Mouse (Mus musculus) kidney, adult 18-20 months (tissue): ENCODE results near the gene Gm10322.

Experiments used
- DNase-seq: peaks from one replicate; pipeline ENCODE4 v3.0.0; 2021

Gene Gm10322

DNA sequence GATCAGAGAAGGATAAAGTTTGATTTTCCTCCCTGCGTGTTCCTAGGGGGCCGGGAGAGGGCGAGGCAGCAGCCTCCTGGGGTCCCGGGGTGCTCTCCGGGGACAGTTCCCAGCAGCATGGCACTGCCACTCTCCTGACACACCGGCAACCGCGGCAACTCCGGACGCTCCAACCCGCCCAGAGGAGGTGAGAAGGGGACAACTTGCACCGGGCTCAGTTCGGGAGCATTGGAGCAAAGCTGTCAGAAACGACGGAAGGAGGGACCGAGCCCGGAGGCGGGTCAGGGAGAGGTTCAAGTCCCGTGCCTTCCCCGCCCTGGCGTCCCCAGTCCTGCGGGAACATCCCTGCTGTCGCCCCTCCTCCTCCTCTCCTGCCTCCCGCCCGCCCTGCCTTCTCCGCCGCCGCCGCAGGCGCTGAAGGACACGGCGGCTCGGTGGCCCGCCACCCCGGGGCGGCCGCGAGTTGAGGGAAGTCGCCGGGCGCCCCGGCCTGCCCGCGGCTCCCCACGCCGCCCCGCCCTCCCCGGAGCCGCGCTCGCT is at the start of gene Gm10322:
TSS of gene Gm10322 (plus strand) at position 83 of the 540 bp plus-strand sequence.
- DNase-seq: peak; percentile 81

DNA sequence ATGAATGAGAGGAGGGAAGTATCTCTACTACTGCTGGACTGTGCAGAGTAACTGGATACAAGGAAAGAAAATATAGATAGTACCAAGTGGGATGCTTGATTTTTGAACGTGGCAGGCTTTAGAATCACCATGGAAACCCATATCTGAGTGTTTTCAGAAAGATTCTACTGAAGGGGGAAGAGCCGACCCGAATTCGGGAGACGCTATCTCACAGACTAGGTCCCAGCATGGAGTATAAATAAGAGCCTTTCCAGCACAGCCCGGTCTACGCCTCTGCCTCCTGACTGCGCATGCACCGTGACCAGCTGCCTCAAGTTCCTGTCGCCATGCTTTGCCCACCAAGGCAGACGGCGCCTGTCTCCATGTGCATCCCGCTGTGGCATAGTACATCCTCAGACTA is 48.9 kb upstream of the Gm10322 start:
- DNase-seq: no peak

DNA sequence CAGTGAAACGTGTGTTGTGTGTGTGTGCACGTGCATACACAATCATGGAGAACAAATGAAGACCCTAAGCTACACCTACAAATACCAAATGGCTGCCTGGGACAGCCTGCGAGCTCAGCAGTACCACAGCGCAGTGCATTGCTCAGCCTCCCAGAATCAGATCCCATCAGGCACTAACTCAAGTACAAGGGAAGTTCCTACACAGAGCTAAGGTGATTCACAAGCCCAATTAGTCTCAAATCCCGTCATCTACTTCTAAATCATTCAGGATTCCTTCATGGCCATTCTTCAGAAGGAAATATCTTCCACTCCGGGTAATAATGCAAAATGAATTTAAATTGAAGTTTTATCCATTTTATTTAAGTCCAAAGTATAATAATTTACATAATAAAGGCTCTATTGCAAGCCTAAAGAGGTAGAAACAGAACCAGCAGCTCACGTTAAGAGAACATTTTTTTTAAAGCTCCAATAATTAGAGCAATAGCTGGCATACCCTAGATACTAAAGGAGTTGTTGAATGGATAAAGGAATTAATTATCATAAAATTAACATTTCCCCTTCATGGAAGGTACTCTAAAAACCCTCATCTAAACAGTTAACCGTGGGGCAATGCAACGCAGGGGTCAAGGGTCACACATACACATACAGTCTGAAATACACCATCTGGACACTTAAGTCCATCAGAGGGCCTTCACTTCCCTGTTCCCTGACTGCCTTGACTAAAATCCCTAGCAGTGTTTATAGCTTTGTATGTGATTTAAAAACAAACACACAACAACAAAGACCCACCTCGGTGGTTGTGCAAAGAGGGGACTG is 47.0 kb upstream of the Gm10322 start:
- DNase-seq: no peak

GRCm38 (mm10) chr10:59569481-59569869 is 46.4 kb upstream of the Gm10322 start:
- no peak for DNase-seq

GRCm38 (mm10) chr10:59570360-59570759 is 45.5 kb upstream of the Gm10322 start:
- DNase-seq: no peak

DNA sequence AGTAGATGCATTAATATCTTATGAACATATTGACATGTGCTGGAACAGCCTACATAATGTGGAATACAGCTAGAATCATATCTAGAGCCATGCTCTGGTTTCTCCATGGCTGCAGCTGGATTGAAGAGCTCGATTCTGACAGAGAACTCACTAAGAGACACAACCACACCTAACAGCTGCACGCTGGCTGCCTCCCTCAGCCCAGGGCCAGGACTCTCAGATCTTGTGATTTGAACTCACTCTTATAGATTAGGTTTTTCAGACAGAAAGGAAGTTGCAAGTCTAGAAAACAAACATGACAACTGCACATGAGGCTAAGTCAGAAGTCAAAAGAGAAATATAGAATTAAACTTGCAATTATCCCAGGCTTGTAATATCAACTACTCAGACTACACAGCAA is 45.1 kb upstream of the Gm10322 start:
- DNase-seq: no peak

DNA sequence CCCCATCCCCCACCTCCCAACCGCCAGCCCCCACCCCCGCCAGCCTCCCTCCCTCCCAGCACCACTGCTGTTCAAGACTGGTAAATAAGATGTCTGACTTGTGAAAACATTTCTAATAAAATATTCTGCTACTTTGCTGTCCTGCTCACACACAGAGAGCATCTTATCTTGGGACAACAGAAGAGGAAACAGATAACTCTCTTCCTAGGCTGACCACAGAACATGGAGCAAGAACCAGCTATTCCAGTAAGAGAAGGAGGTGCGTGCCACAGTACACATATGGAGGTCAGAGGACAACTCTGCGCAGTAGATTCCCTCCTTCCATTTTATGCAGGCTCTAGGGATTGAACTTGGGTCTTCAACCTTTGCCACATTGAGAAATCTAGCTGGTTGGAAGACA is 44.6 kb upstream of the Gm10322 start:
- DNase-seq: no peak

- DNase-seq: no peak
Measured at GRCm38 (mm10) chr10:59571964-59572363, 43.9 kb upstream of the Gm10322 start.

DNA sequence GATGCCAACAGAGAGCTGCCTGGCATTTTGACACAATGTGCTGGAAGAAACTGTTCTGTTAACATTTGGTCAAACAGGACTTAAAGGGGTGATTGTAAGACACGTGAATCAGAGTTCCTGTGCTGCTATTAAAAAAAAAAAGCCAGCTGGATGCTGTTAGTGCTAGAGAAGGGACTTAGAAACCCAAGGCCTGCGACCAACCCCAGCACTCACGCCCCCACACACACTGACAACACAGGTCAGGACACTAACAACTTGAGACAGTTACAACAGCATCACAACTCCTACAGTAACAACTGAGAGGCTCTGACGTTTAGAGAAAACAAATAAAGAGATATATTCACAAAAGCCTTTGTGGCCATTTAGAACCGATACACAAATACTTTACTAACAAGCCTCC is 39.6 kb upstream of the Gm10322 start:
- no peak for DNase-seq

DNA sequence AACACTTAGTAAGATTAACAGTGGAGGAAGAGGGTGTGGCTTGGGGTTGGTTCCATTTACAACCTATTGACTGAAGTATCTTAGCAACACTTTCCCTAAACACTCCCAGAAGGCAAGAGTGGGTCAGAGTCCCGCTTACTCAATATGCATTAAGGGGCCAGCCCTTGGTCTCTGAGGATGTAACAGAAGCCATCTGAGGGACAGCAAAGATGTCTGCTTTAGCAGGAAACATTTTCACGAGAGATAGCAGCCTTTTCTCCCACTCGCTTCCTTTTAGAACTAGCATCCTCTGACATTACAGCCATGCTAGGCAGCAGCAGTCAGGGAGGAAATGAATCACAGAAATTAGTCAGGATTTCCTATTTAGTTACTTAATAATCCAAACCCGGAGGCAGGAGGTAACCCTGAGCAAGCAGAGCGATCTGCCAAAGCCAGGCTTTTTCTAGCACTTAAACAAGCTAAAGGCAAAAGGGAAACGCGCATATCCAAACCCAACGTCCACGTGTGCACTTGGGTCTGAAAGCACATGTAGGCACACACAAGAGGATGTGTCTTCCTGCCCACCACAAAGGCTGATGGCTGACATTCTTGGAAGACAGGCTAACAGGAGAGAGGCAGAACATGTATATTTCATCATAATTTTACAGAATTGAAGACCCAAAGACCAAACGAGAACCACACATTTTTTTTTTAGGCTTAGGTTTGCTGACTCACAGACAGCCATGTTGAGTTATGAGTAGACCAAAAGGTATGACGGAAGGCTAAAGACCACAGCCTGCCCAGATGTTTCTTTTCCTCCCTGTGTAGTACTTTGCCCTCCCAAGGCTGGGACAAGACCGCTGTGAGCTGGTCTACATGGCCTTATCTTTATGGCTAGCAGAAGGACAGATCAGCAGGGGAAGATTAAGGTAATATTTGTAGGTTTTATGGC is 37.7 kb upstream of the Gm10322 start:
- peak; percentile 54 for DNase-seq

DNA sequence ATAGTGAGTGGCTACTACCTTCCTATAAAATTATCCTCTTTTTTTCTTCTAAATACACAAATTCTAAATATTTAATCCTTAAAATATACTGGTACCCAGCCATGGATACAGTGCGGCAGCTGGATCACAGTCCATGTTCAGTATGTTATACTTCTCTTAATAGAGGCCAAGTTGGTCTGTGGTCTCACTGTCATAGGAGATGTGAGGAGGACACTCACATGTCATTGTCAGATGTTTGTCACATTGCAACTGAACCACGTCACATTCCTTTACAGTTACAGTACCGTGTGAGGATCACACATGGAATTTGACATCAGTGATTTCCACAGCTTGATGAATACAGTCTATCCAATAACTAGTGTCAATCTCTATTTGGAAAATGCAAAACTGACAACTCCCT is 36.2 kb upstream of the Gm10322 start:
- DNase-seq: no peak

- no peak for DNase-seq
Measured at GRCm38 (mm10) chr10:59580593-59581149, 35.2 kb upstream of the Gm10322 start.

GRCm38 (mm10) chr10:59581826-59582543 is 33.9 kb upstream of the Gm10322 start:
- DNase-seq: no peak

DNA sequence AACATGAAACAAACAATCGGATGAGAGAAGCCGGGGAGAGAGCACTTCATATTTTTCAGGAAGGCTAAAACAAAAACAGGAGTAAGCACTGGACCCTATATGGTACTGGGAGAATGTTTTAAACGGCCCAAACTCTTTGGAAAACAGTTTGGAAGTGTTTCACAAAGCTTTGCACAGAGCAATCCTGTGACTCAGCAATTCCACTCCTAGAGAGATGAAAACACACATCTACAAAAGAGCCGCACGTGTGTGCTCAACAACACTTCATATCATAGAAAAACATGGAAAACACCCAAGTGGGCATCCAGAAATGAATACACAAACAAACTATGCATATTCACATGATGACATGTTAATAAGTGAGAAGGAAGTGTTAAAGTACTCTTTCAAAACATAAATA is 30.2 kb upstream of the Gm10322 start:
- DNase-seq: no peak

DNA sequence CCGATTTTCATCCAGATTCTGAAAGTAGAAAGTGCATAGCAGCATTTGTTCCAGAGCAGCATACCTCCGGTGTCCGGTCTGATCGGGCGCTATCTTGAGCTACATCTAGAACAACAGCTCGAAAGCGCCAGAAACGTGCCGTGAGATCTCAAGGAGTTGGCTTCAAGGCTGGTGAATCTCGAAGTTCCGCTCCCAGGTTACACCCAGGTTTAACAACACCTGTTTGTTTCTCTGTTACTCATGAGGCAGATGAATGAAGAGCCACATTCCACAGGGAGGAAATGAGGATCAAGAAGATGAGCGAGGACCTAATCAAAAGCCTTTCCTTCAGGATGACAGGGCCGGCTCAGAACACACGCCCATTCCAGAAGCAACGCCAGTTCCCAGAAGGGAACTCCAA is 29.0 kb upstream of the Gm10322 start:
- no peak for DNase-seq

GRCm38 (mm10) chr10:59588135-59588534 is 27.7 kb upstream of the Gm10322 start:
- no peak for DNase-seq

DNA sequence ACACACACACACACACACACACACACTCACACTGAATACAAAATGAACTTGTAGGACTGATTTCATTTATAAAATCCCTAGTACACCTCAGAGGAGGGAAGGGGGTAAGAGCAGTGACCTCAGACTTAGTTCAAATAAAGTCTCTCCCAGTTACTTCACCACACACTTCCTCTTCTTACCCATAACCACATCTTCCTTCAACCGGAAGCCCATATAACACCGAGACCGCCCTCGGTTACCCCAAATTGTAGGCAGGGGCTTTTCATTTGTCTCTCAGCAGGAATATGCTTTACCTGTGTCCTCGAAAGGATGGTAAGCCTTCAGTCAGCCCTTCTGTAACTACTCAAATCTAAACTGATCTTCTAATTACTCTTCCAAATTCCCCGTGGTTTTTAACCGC is 26.4 kb upstream of the Gm10322 start:
- DNase-seq: no peak

- no peak for DNase-seq
Measured at GRCm38 (mm10) chr10:59589856-59590255, 26.0 kb upstream of the Gm10322 start.

DNA sequence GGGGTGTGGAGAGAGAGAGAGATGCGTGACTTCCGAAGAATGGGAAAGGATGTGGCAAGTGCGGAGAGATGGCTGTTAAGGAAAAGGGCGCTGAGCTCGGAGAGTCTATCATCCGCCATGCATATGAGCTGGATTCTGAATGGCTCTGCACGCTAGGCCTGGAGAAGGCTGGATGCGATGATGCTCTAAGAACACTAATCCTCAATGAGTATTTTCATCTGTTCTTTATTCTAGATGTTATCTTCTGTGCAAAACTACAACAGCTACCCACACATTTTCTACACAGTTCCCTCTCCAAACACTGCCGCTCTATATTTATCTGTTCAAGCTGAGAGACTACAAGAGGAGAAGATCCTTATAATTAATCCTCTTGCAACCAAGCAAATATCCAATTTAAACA is 25.3 kb upstream of the Gm10322 start:
- DNase-seq: no peak

DNA sequence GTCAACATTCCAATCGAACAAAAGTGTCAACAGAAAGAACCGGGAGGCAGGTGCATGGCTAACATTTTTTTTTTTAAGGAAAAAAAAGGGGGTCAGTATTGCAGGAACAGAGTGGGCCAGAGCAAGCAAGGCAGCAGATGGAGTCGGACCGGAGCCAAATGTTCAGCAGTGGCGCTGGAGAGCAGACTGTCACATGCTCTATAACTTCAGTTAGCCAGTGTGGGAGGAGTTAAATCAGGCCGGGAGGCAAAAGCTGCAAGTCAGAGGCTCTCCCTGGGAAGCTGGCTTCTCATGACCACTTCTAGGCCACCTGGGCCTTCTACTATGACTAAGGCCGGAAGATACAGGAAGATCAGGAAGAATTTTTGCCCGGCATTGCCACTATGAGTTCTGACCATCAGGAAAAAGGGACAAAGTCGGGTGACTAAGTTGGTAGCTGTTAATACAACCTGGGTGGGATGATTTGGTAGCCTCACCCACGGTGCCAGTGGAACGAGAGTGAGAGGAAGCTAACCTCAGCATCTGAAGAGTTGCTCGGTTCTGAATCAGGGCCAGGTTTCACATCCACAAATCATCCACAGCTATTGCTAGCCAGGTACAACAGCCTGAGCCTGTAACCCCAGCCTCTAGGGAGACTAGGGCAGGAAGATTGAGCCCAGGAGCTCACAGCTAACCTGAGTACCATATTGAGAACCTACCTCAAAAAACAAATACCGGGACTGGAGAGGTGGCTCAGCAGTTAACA is 21.9 kb upstream of the Gm10322 start:
- DNase-seq: peak; percentile 44

- DNase-seq: no peak
Measured at GRCm38 (mm10) chr10:59600516-59600915, 15.3 kb upstream of the Gm10322 start.

GRCm38 (mm10) chr10:59602043-59602442 is 13.8 kb upstream of the Gm10322 start:
- DNase-seq: no peak
